13 mouse cellular contexts compared by ENCODE assay signal in the genomic region with DNA sequence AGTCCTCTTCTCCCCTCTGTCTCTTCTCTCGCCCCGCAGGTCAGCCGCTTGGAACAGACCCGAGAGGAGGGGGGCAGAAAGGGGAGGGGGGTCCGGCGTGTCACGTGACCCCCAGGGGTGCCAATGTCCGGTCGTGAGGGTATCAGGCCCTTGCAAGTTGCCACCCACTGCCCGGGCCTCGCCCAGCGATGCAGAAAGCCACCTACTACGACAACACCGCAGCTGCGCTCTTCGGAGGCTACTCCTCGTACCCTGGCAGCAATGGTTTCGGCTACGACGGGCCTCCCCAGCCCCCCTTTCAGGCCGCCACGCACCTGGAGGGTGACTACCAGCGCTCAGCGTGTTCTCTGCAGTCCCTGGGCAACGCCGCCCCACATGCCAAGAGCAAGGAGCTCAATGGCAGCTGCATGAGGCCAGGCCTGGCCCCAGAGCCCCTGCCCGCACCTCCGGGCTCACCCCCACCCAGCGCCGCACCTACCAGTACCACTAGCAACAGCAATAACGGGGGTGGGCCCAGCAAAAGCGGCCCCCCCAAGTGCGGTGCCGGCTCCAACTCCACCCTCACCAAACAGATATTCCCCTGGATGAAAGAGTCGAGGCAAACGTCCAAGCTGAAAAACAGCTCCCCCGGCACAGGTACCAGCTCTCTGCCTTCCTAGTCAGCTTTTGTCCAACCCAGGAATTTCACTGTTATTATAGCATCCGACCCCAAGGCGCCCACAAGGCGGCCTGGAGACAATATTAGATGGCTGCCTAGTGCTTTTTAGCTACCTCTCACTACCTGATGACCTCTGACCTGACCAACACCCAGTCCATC. TPM values are rescaled to one million over a fixed set of nuclear protein-coding genes. Genes with fewer than 3 reads are reported as not detected.
DNase-seq lines count a peak whose midpoint lies in the region; ATAC-seq and TF ChIP-seq lines count a peak whose summit lies in the region.
"Had no signal": no experiment of that assay in that cellular context is flagged by ENCODE, and none has a peak within 500 bp of the region (broad histone marks: within the 10 kb centered on the region; RNA-seq: fewer than 3 reads in every experiment).

No protein-coding gene starts in this region.

- peak overlapping the region; percentile 99 for H3K9ac ChIP-seq in hindbrain, embryonic 13.5 days

- H3K4me3 ChIP-seq in hindbrain, embryonic 13.5 days, result peak overlapping the region; percentile 57
- no peak overlapping the region for H3K4me3 ChIP-seq in cerebellum, adult 2 months (replicated peaks; ENCODE audit: insufficient read depth, low read depth, low read length)
- H3K4me3 ChIP-seq in layer of hippocampus, adult 2 months, result no peak overlapping the region

- H3K27me3 ChIP-seq in hindbrain, embryonic 13.5 days, result peaks cover 62% of the 10 kb centered on the region
- peaks cover 12% of the 10 kb centered on the region; the same call in 1 of the 2 replicates for H3K27me3 ChIP-seq in cerebellum, adult 2 months (ENCODE audit: control insufficient read depth, insufficient read depth, low read length)

- H3K9me3 ChIP-seq in hindbrain, embryonic 13.5 days, result no peaks in the 10 kb centered on the region

- ATAC-seq in hindbrain, embryonic 13.5 days (ENCODE audit: low FRiP score), result no peak
- ATAC-seq: midbrain, embryonic 16.5 days had no signal

- TF ChIP-seq POLR2A in cerebellum, adult 2 months (IDR thresholded peaks at IDR 0.05; ENCODE audit: borderline replicate concordance, insufficient read depth, low read length), result no peak

- peak; percentile 71 for DNase-seq in embryo, embryonic 10 days (ENCODE audit: low spot score)
- no peak for DNase-seq in embryo, embryonic 10.5 days (ENCODE audit: low spot score)
- DNase-seq in A20 (ENCODE audit: low read depth, low spot score), result peak; percentile 91
- peak; percentile 65 to 79 for DNase-seq in kidney, postnatal 4 days
- DNase-seq in cerebellum, adult 2 months, result no peak
- DNase-seq in left cerebral cortex, postnatal 10 days (ENCODE audit: extremely low spot score in 1 of 2, low spot score in 2 of 2), result no peak
- no peak for DNase-seq in layer of hippocampus, adult 2 months (ENCODE audit: low spot score in 2 of 2)
- DNase-seq: B cell, adult 2 months; gastrocnemius, postnatal 36 days; spleen, adult 18-20 months had no signal

- peaks cover 13% of the 10 kb centered on the region for H3K36me3 ChIP-seq in hindbrain, embryonic 13.5 days

- peaks cover 69% of the 10 kb centered on the region for H3K4me1 ChIP-seq in hindbrain, embryonic 13.5 days (replicated peaks)
- H3K4me1 ChIP-seq in cerebellum, adult 2 months (ENCODE audit: control insufficient read depth, insufficient read depth, low read length), result no peaks in the 10 kb centered on the region

- H3K27ac ChIP-seq in hindbrain, embryonic 13.5 days, result peak overlapping the region; percentile 100
- H3K27ac ChIP-seq in cerebellum, adult 2 months (ENCODE audit: insufficient read depth, low read length), result no peak overlapping the region
- no peak overlapping the region for H3K27ac ChIP-seq in layer of hippocampus, adult 2 months

- intact Hi-C loops in left cerebral cortex, postnatal 10 days (cut with DNase I), result no loop called here

- TF ChIP-seq CTCF in cerebellum, adult 2 months (IDR thresholded peaks at IDR 0.05; ENCODE audit: borderline replicate concordance, insufficient read depth, low read depth, low read length), result no peak
- TF ChIP-seq CTCF in layer of hippocampus, adult 2 months (conservative IDR thresholded peaks at IDR 0.05), result no peak

- H3K4me2 ChIP-seq in hindbrain, embryonic 13.5 days, result peak overlapping the region; percentile 83

- 3% methylated on average over 39 of the region's 40 CpGs for WGBS in hindbrain, embryonic 13.5 days
- WGBS in cerebellum, adult 2 months, result 2% methylated on average over 40 of the region's 40 CpGs

RNA-seq across cellular contexts. Expression of a gene that starts 6.1 kb away (rescaled TPM):
- polyA plus RNA-seq in hindbrain, embryonic 13.5 days (2015; fragmentation: Nextera tagmentation; extraction: Ambion mirVana), result 38.6 and 47.2 TPM in 2 replicates
- polyA plus RNA-seq in cerebellum, adult 2 months (2012; rRNA removed), result 4.2 and 4.7 TPM in 2 replicates
- not detected for total RNA-seq in left cerebral cortex, postnatal 10 days (2021)
- total RNA-seq in layer of hippocampus, adult 2 months (2021), result not detected
- total RNA-seq: left cerebral cortex, adult 18-20 months had no signal

RNA-seq across cellular contexts. Expression of a gene that starts 21.1 kb away (rescaled TPM):
- polyA plus RNA-seq in hindbrain, embryonic 13.5 days (2015; fragmentation: Nextera tagmentation; extraction: Ambion mirVana), result 11.9 and 14.5 TPM in 2 replicates
- 5.4 and 5.5 TPM in 2 replicates for polyA plus RNA-seq in cerebellum, adult 2 months (2012; rRNA removed)
- total RNA-seq in left cerebral cortex, postnatal 10 days (2021), result not detected
- total RNA-seq in layer of hippocampus, adult 2 months (2021), result not detected
- total RNA-seq: left cerebral cortex, adult 18-20 months had no signal
- polyA plus RNA-seq: midbrain, embryonic 16.5 days had no signal

RNA-seq across cellular contexts. Expression of a gene that starts 21.3 kb away (rescaled TPM):
- 0.30 and 0.74 TPM in 2 replicates for polyA plus RNA-seq in hindbrain, embryonic 13.5 days (2015; fragmentation: Nextera tagmentation; extraction: Ambion mirVana)
- 0.06 TPM in 1 of 2 replicates, not detected in the other for polyA plus RNA-seq in cerebellum, adult 2 months (2012; rRNA removed)
- not detected for total RNA-seq in left cerebral cortex, postnatal 10 days (2021)
- not detected for total RNA-seq in layer of hippocampus, adult 2 months (2021)
- total RNA-seq: gastrocnemius, postnatal 36 days; left cerebral cortex, adult 18-20 months had no signal
- polyA plus RNA-seq: midbrain, embryonic 16.5 days had no signal

RNA-seq across cellular contexts. Expression of a gene that starts 26.2 kb away (rescaled TPM):
- polyA plus RNA-seq in hindbrain, embryonic 13.5 days (2015; fragmentation: Nextera tagmentation; extraction: Ambion mirVana), result 9.5 and 11.3 TPM in 2 replicates
- 1.5 TPM in 2 replicates for polyA plus RNA-seq in cerebellum, adult 2 months (2012; rRNA removed)
- total RNA-seq in left cerebral cortex, postnatal 10 days (2021), result not detected
- not detected for total RNA-seq in layer of hippocampus, adult 2 months (2021)
- total RNA-seq: left cerebral cortex, adult 18-20 months had no signal
- polyA plus RNA-seq: midbrain, embryonic 16.5 days had no signal

RNA-seq across cellular contexts. Expression of a gene that starts 41.1 kb away (rescaled TPM):
- polyA plus RNA-seq in hindbrain, embryonic 13.5 days (2015; fragmentation: Nextera tagmentation; extraction: Ambion mirVana), result 196 and 216 TPM in 2 replicates
- 6.8 and 9.3 TPM in 2 replicates for polyA plus RNA-seq in cerebellum, adult 2 months (2012; rRNA removed)
- total RNA-seq in left cerebral cortex, postnatal 10 days (2021), result not detected
- not detected for total RNA-seq in layer of hippocampus, adult 2 months (2021)
- total RNA-seq: left cerebral cortex, adult 18-20 months had no signal
- polyA plus RNA-seq: midbrain, embryonic 16.5 days had no signal

Comparison
In these comparisons a context has a peak if more than half of its experiments do, and no peak if none do; other contexts are left out.
1. DNase-seq: peak in embryo, embryonic 10 days (single experiment), A20 (single experiment) and kidney, postnatal 4 days (2 of 2); none in embryo, embryonic 10.5 days (single experiment), cerebellum, adult 2 months (0 of 2), left cerebral cortex, postnatal 10 days (0 of 2) and layer of hippocampus, adult 2 months (0 of 2).